Mouse (Mus musculus): ENCODE data around the gene Gm10638. TPM values are rescaled to one million over a fixed set of nuclear protein-coding genes. Genes with fewer than 3 reads are reported as not detected.

The Gm10638 gene
- total and polyA plus RNA-seq, 2 experiments from 2014 or later = 0.43 to 8.2 TPM

GRCm38 (mm10) chr8:86735446-86736111 lies 9.9 kb upstream of the Gm10638 start:
- H3K4me3 ChIP-seq (ENCODE audit: low read depth, low read length) = no peak overlapping the region
- DNase-seq (no peak), ATAC-seq (no peak)
- no peak overlapping the region for H3K4me2 ChIP-seq (ENCODE audit: low read depth)
- 51% methylated on average over 3 of the region's 3 CpGs for WGBS
- no peak overlapping the region for H3K27ac ChIP-seq (ENCODE audit: low read depth, low read length)
- H3K9ac ChIP-seq = no peak overlapping the region
- H3K36me3 ChIP-seq (ENCODE audit: insufficient read depth) = no peaks in the 10 kb centered on the region
- peaks cover 8% of the 10 kb centered on the region; the same call in 1 of the 2 replicates for H3K4me1 ChIP-seq (ENCODE audit: insufficient read depth)
- no peak for TF ChIP-seq CTCF (IDR thresholded peaks at IDR 0.05; ENCODE audit: low read depth)
- H3K9me3 ChIP-seq (ENCODE audit: low read length) = no peaks in the 10 kb centered on the region
- no peaks in the 10 kb centered on the region for H3K27me3 ChIP-seq (ENCODE audit: insufficient read depth, low read length)

GRCm38 (mm10) chr8:86740899-86741298 lies 4.6 kb upstream of the Gm10638 start:
- Histone ChIP-seq H3K36me3 (ENCODE audit: insufficient read depth) (no peaks in the 10 kb centered on the region), H3K9ac (no peak overlapping the region), H3K4me1 (ENCODE audit: insufficient read depth) (peaks cover 9% of the 10 kb centered on the region), H3K4me3 (ENCODE audit: low read depth, low read length) (no peak overlapping the region), H3K4me2 (ENCODE audit: low read depth) (no peak overlapping the region), H3K9me3 (ENCODE audit: low read length) (no peaks in the 10 kb centered on the region), H3K27me3 (ENCODE audit: insufficient read depth, low read length) (no peaks in the 10 kb centered on the region), H3K27ac (ENCODE audit: low read depth, low read length) (no peak overlapping the region)
- no peak for ATAC-seq
- TF ChIP-seq CTCF (IDR thresholded peaks at IDR 0.05; ENCODE audit: low read depth) = no peak
- no peak for DNase-seq

GRCm38 (mm10) chr8:86741627-86742026 lies 3.9 kb upstream of the Gm10638 start:
- DNase-seq (no peak), ATAC-seq (no peak)
- no peak overlapping the region for H3K4me3 ChIP-seq (ENCODE audit: low read depth, low read length)
- no peak overlapping the region for H3K9ac ChIP-seq
- no peaks in the 10 kb centered on the region for H3K27me3 ChIP-seq (ENCODE audit: insufficient read depth, low read length)
- no peaks in the 10 kb centered on the region for H3K36me3 ChIP-seq (ENCODE audit: insufficient read depth)
- no peak overlapping the region for H3K4me2 ChIP-seq (ENCODE audit: low read depth)
- H3K27ac ChIP-seq (ENCODE audit: low read depth, low read length) = no peak overlapping the region
- TF ChIP-seq CTCF (IDR thresholded peaks at IDR 0.05; ENCODE audit: low read depth) = no peak
- peaks cover 12% of the 10 kb centered on the region for H3K4me1 ChIP-seq (ENCODE audit: insufficient read depth)
- H3K9me3 ChIP-seq (ENCODE audit: low read length) = no peaks in the 10 kb centered on the region

- no peaks in the 10 kb centered on the region for H3K36me3 ChIP-seq (ENCODE audit: insufficient read depth)
- no peak overlapping the region for H3K27ac ChIP-seq (ENCODE audit: low read depth, low read length)
- no peak for TF ChIP-seq CTCF (IDR thresholded peaks at IDR 0.05; ENCODE audit: low read depth)
- no peaks in the 10 kb centered on the region for H3K27me3 ChIP-seq (ENCODE audit: insufficient read depth, low read length)
- 46% methylated on average over 7 of the region's 7 CpGs for WGBS
- DNase-seq (no peak), ATAC-seq (no peak)
- no peaks in the 10 kb centered on the region for H3K9me3 ChIP-seq (ENCODE audit: low read length)
- peaks cover 16% of the 10 kb centered on the region for H3K4me1 ChIP-seq (ENCODE audit: insufficient read depth)
- no peak overlapping the region for H3K4me3 ChIP-seq (ENCODE audit: low read depth, low read length)
- 0 out of 2 replicates have a peak overlapping the region, but pooled peaks have one; percentile 2 for H3K4me2 ChIP-seq (ENCODE audit: low read depth)
- H3K9ac ChIP-seq = no peak overlapping the region
These were observed 2.7 kb upstream of the Gm10638 start for GRCm38 (mm10) chr8:86742605-86743345.

GRCm38 (mm10) chr8:86744313-86745220 lies 932 bp upstream of the Gm10638 start:
- no peaks in the 10 kb centered on the region for H3K36me3 ChIP-seq (ENCODE audit: insufficient read depth)
- H3K4me1 ChIP-seq (ENCODE audit: insufficient read depth) = peaks cover 16% of the 10 kb centered on the region
- peak overlapping the region; percentile 57 for H3K4me2 ChIP-seq (ENCODE audit: low read depth)
- no peaks in the 10 kb centered on the region for H3K27me3 ChIP-seq (ENCODE audit: insufficient read depth, low read length)
- peak overlapping the region; percentile 97 for H3K4me3 ChIP-seq (ENCODE audit: low read depth, low read length)
- peak overlapping the region; percentile 95 for H3K9ac ChIP-seq
- H3K27ac ChIP-seq (ENCODE audit: low read depth, low read length) = peak overlapping the region; percentile 96
- H3K9me3 ChIP-seq (ENCODE audit: low read length) = no peaks in the 10 kb centered on the region
- TF ChIP-seq CTCF (IDR thresholded peaks at IDR 0.05; ENCODE audit: low read depth) = no peak
- ATAC-seq = no peak
- 2% methylated on average over 18 of the region's 18 CpGs for WGBS
- DNase-seq = peak; percentile 5

GRCm38 (mm10) chr8:86745935-86746441 lies 489 bp downstream of the Gm10638 start:
- Histone ChIP-seq H3K27me3 (ENCODE audit: insufficient read depth, low read length) (no peaks in the 10 kb centered on the region), H3K9me3 (ENCODE audit: low read length) (no peaks in the 10 kb centered on the region), H3K27ac (ENCODE audit: low read depth, low read length) (peak overlapping the region; percentile 96), H3K4me2 (ENCODE audit: low read depth) (peak overlapping the region; percentile 77), H3K36me3 (ENCODE audit: insufficient read depth) (no peaks in the 10 kb centered on the region), H3K4me3 (ENCODE audit: low read depth, low read length) (peak overlapping the region; percentile 97), H3K4me1 (ENCODE audit: insufficient read depth) (peaks cover 16% of the 10 kb centered on the region), H3K9ac (peak overlapping the region; percentile 95)
- ATAC-seq (peak; percentile 91), DNase-seq (peak; percentile 96)
- under 1% methylated on average over 52 of the region's 70 CpGs for WGBS
- TF ChIP-seq CTCF (IDR thresholded peaks at IDR 0.05; ENCODE audit: low read depth) = peak; percentile 14; the same call in 1 of the 2 replicates

Measured in forebrain, postnatal 0 days (tissue).